In the genomic region with DNA sequence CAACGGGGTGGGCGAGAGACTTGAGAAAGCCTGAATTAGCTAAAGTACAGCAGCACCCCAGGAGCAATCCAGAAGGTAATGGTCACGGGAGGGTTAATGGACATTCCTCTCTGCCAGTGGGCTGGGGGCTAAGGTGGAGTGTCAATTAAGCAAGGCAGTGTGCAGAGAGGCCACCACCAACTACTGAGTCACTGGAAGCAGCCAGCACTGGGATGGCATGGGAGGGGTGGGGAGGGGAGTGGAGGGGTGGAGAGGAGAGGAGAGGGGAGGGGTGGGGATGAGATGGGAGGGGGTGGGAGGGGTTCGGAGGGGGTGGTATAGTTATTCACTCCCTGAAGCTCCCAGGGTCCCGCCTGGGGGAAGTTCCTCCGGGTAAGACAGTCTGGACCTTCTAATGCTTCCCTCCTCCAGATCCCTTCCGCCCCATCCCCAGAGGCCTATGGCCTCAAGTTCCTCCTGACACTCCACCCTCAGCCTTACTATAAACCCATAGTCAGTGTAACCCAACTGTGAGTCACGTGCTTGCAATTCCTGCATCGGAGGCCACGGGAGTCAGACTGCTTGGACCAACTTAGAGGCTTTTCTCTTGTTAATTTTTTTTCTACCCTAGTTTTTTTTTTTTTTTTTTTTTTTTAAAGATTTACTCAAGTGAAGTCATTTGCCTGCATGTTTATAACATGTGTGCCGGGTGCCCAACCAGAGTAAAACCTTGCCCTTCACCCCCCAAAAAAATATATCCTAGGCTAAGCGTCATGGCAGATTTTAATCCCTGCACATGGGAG, we compare ENCODE assay signal across 16 mouse cellular contexts. TPM values are rescaled to one million over a fixed set of nuclear protein-coding genes. Genes with fewer than 3 reads are reported as not detected.
DNase-seq lines count a peak whose midpoint lies in the region; ATAC-seq and TF ChIP-seq lines count a peak whose summit lies in the region.
"Had no signal": no experiment of that assay in that cellular context is flagged by ENCODE, and none has a peak within 500 bp of the region (broad histone marks: within the 10 kb centered on the region; RNA-seq: fewer than 3 reads in every experiment).

No protein-coding gene starts in this region.

- H3K4me3 ChIP-seq in intestine, embryonic 14.5 days (ENCODE audit: low read depth, low read length): no peak overlapping the region
- no peak overlapping the region for H3K4me3 ChIP-seq in intestine, postnatal 0 days (ENCODE audit: low read depth, low read length)
- H3K4me3 ChIP-seq in C2C12 (ENCODE audit: insufficient read depth, poor library complexity, severe bottlenecking): no peak overlapping the region
- no peak overlapping the region for H3K4me3 ChIP-seq in macrophage (ENCODE audit: inconsistent target)
- H3K4me3 ChIP-seq: heart, embryonic 10.5 days; limb, embryonic 13.5 days had no signal

- 49% methylated on average over 12 of the region's 12 CpGs for WGBS in intestine, embryonic 14.5 days
- WGBS in intestine, postnatal 0 days: 55% methylated on average over 12 of the region's 12 CpGs
- WGBS in macrophage (ENCODE audit: missing documents): 49% methylated on average over 11 of the region's 12 CpGs

- H3K9me3 ChIP-seq in intestine, embryonic 14.5 days (ENCODE audit: control insufficient read depth, low read length): no peaks in the 10 kb centered on the region
- H3K9me3 ChIP-seq in intestine, postnatal 0 days (ENCODE audit: control insufficient read depth): no peaks in the 10 kb centered on the region
- H3K9me3 ChIP-seq: heart, embryonic 10.5 days; limb, embryonic 13.5 days had no signal

- no peak overlapping the region for H3K4me2 ChIP-seq in intestine, embryonic 14.5 days (ENCODE audit: low read length)
- H3K4me2 ChIP-seq in intestine, postnatal 0 days (replicated peaks; ENCODE audit: low read depth): no peak overlapping the region
- H3K4me2 ChIP-seq: limb, embryonic 13.5 days had no signal

- H3ac ChIP-seq in C2C12 (ENCODE audit: control insufficient read depth, insufficient read length, low read depth): peak overlapping the region; percentile 32

- H3K79me3 ChIP-seq in C2C12 (ENCODE audit: low read depth): no peaks in the 10 kb centered on the region

- H3K27me3 ChIP-seq in intestine, embryonic 14.5 days (replicated peaks; ENCODE audit: control insufficient read depth, insufficient read depth, low read length): no peaks in the 10 kb centered on the region
- H3K27me3 ChIP-seq in intestine, postnatal 0 days (replicated peaks; ENCODE audit: control insufficient read depth, insufficient read depth, low read length): no peaks in the 10 kb centered on the region; the same call in 1 of the 2 replicates
- no peaks in the 10 kb centered on the region for H3K27me3 ChIP-seq in C2C12 (ENCODE audit: control insufficient read depth, insufficient read depth, insufficient read length)

- DNase-seq in intestine, embryonic 14.5 days (ENCODE audit: low spot score): no peak
- peak; percentile 97 for DNase-seq in R1 (ENCODE audit: low read depth, low spot score)
- no peak for DNase-seq in lung, postnatal 25 days (ENCODE audit: low spot score)
- no peak for DNase-seq in embryo, embryonic 10.5 days (ENCODE audit: low spot score)
- DNase-seq: adrenal gland, adult 2 months; kidney, postnatal 14 days; layer of hippocampus, postnatal 36 days; thymus, adult 2 months had no signal

- H3K79me2 ChIP-seq in C2C12 (ENCODE audit: control insufficient read depth, insufficient read depth): no peaks in the 10 kb centered on the region
- H3K79me2 ChIP-seq in macrophage (ENCODE audit: inconsistent target): no peaks in the 10 kb centered on the region

- peak; percentile 41; the same call in 1 of the 2 replicates for ATAC-seq in intestine, embryonic 14.5 days (replicated peaks; ENCODE audit: low FRiP score, low TSS enrichment, low read depth)
- ATAC-seq in intestine, postnatal 0 days: no peak
- ATAC-seq in frontal cortex, adult (ENCODE audit: low TSS enrichment): no peak

- no peaks in the 10 kb centered on the region for H3K36me3 ChIP-seq in intestine, embryonic 14.5 days (ENCODE audit: control insufficient read depth, insufficient read depth, low read length)
- no peaks in the 10 kb centered on the region for H3K36me3 ChIP-seq in intestine, postnatal 0 days (ENCODE audit: control insufficient read depth, insufficient read depth)
- no peaks in the 10 kb centered on the region for H3K36me3 ChIP-seq in C2C12 (ENCODE audit: control insufficient read depth, insufficient read depth)
- no peaks in the 10 kb centered on the region for H3K36me3 ChIP-seq in macrophage (ENCODE audit: inconsistent target)
- H3K36me3 ChIP-seq: heart, embryonic 10.5 days; limb, embryonic 13.5 days had no signal

- H3K27ac ChIP-seq in intestine, embryonic 14.5 days (ENCODE audit: low read depth): no peak overlapping the region
- H3K27ac ChIP-seq in intestine, postnatal 0 days (ENCODE audit: low read depth, low read length): no peak overlapping the region
- H3K27ac ChIP-seq in macrophage: peak overlapping the region; percentile 43
- H3K27ac ChIP-seq: heart, embryonic 10.5 days; limb, embryonic 13.5 days had no signal

- no peak overlapping the region for H3K9ac ChIP-seq in intestine, embryonic 14.5 days (ENCODE audit: low read length)
- H3K9ac ChIP-seq in intestine, postnatal 0 days (ENCODE audit: low read depth, low read length): no peak overlapping the region
- H3K9ac ChIP-seq: limb, embryonic 13.5 days had no signal

- TF ChIP-seq CTCF in intestine, postnatal 0 days (IDR thresholded peaks at IDR 0.05; ENCODE audit: low read depth): no peak
- TF ChIP-seq CTCF in C2C12 (IDR thresholded peaks at IDR 0.05; ENCODE audit: control insufficient read depth, insufficient read depth, insufficient read length): no peak

- peaks cover 16% of the 10 kb centered on the region for H3K4me1 ChIP-seq in intestine, embryonic 14.5 days (replicated peaks; ENCODE audit: control insufficient read depth, insufficient read depth, low read length)
- H3K4me1 ChIP-seq in intestine, postnatal 0 days (replicated peaks; ENCODE audit: control insufficient read depth, insufficient read depth, low read length): no peaks in the 10 kb centered on the region

TF ChIP-seq in C2C12, 6 proteins besides CTCF, POLR2A, EP300 and RAD21:
- peak; percentile 90 for TF ChIP-seq MAX (IDR thresholded peaks at IDR 0.05)
- peak; percentile 96 for TF ChIP-seq USF1 (IDR thresholded peaks at IDR 0.05; ENCODE audit: low read depth)
- TF ChIP-seq CEBPB (IDR thresholded peaks at IDR 0.05; ENCODE audit: low read depth): no peak
- TF ChIP-seq MYOD1 (IDR thresholded peaks at IDR 0.05; ENCODE audit: control insufficient read depth, insufficient read length, low read depth): no peak
- TF ChIP-seq MYOG (IDR thresholded peaks at IDR 0.05; ENCODE audit: control insufficient read depth, extremely low read depth, insufficient read length): no peak
- no peak for TF ChIP-seq FOSL1 (IDR thresholded peaks at IDR 0.05; ENCODE audit: insufficient read depth, low read length, poor library complexity, severe bottlenecking)

RNA-seq across cellular contexts. Expression of gene Rcc2, which starts 12.1 kb away (rescaled TPM):
- 29.8 and 30.7 TPM in 2 replicates for polyA plus RNA-seq in intestine, embryonic 14.5 days (2014; fragmentation: Nextera tagmentation; extraction: Ambion mirVana)
- 14.6 and 15.6 TPM in 2 replicates for polyA plus RNA-seq in intestine, postnatal 0 days (2015; fragmentation: Nextera tagmentation; extraction: Ambion mirVana)
- 213 TPM for polyA plus RNA-seq in C2C12 (2012; fragmentation: generic; extraction: Trizol)
- 10 to 100 TPM in 25 of 26 experiments, 1 to 10 TPM in 1; 9.0 to 90.2 (median 42.2) TPM for total RNA-seq in macrophage (2018; cell fraction: chromatin; rRNA removed)
- 10 to 100 TPM; 37.0 to 99.7 (median 56.5) TPM for total RNA-seq in macrophage (2018; cell fraction: cytosol; rRNA removed)
- 100 to 1,000 TPM in 1 of 26 experiments, 10 to 100 TPM in 25; 18.0 to 116 (median 59.2) TPM for total RNA-seq in macrophage (2018; cell fraction: nucleus; rRNA removed)
- 30.1 to 67.9 TPM (median 53.6 TPM) in 3 replicates for polyA plus RNA-seq in macrophage (2018)

RNA-seq across cellular contexts. Expression of gene Arhgef10l, which starts 22.4 kb away (rescaled TPM):
- 15.2 and 16.3 TPM in 2 replicates for polyA plus RNA-seq in intestine, embryonic 14.5 days (2014; fragmentation: Nextera tagmentation; extraction: Ambion mirVana)
- 3.9 and 5.4 TPM in 2 replicates for polyA plus RNA-seq in intestine, postnatal 0 days (2015; fragmentation: Nextera tagmentation; extraction: Ambion mirVana)
- polyA plus RNA-seq in C2C12 (2012; fragmentation: generic; extraction: Trizol) (27.8 TPM), macrophage (2018) (11.9 to 27.5 TPM (median 26.0 TPM) in 3 replicates)
- 100 to 1,000 TPM in 3 of 26 experiments, 10 to 100 TPM in 21, 1 to 10 TPM in 2; 6.0 to 133 (median 72.2) TPM for total RNA-seq in macrophage (2018; cell fraction: chromatin; rRNA removed)
- total RNA-seq in macrophage (2018; cell fraction: cytosol; rRNA removed): 10 to 100 TPM in 25 of 26 experiments, 1 to 10 TPM in 1; 4.3 to 41.6 (median 21.9) TPM
- total RNA-seq in macrophage (2018; cell fraction: nucleus; rRNA removed): 10 to 100 TPM; 10.1 to 87.5 (median 42.4) TPM

RNA-seq across cellular contexts. Expression of gene Padi6, which starts 54.2 kb away (rescaled TPM):
- polyA plus RNA-seq in intestine, embryonic 14.5 days (2014; fragmentation: Nextera tagmentation; extraction: Ambion mirVana): 0.07 TPM in 1 of 2 replicates, not detected in the other
- not detected in 2 replicates for polyA plus RNA-seq in intestine, postnatal 0 days (2015; fragmentation: Nextera tagmentation; extraction: Ambion mirVana)
- polyA plus RNA-seq in C2C12 (2012; fragmentation: generic; extraction: Trizol) (not detected), macrophage (2018) (not detected in 3 replicates)
- not detected for total RNA-seq in macrophage (2018; cell fraction: chromatin; rRNA removed)
- total RNA-seq in macrophage (2018; cell fraction: cytosol; rRNA removed): not detected
- not detected for total RNA-seq in macrophage (2018; cell fraction: nucleus; rRNA removed)
- total RNA-seq: adrenal gland, adult 2 months; layer of hippocampus, postnatal 36 days; megakaryocyte-erythroid progenitor cell, adult 5-6 weeks had no signal
- polyA plus RNA-seq: adrenal gland, adult 2 months; heart, embryonic 10.5 days; hindbrain, embryonic 11.5 days; limb, embryonic 13.5 days had no signal
